Comparison of ENCODE assay signal across 8 mouse cellular contexts in the genomic region with DNA sequence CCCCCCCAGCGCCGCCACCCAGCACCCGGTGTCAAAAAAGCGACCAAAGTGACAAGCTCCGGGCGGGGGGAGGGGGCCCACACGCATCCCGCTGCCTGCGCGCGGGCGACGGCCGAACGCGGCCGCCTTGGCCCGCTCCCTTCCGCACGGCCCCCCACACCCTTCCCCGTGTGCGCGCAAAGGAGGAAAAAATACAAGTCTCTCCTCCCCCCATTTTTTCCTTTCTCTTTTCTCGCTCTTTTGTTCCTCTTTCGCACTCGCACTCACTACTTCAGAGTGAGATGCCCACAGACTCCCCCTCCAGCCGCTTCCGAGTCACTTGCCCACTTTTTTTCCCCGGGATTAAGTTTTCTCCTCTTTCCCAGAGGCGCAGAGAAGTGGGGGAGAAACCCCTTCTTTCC. TPM values are rescaled to one million over a fixed set of nuclear protein-coding genes. Genes with fewer than 3 reads are reported as not detected.
DNase-seq lines count a peak whose midpoint lies in the region; ATAC-seq lines count a peak whose summit lies in the region.

No protein-coding gene starts in this region.

- no peaks in the 10 kb centered on the region for H3K27me3 ChIP-seq in kidney, embryonic 16.5 days (ENCODE audit: insufficient read depth, low read length)
- no peaks in the 10 kb centered on the region for H3K27me3 ChIP-seq in embryonic facial prominence, embryonic 15.5 days
- no peaks in the 10 kb centered on the region for H3K27me3 ChIP-seq in limb, embryonic 11.5 days (ENCODE audit: control insufficient read depth, insufficient read depth, low read length)
- no peaks in the 10 kb centered on the region for H3K27me3 ChIP-seq in neural tube, embryonic 15.5 days (replicated peaks)

- DNase-seq in kidney, postnatal 14 days, result no peak
- DNase-seq in ES-CJ7 (ENCODE audit: low read depth, low spot score), result peak; percentile 36
- DNase-seq in limb, embryonic 11.5 days (ENCODE audit: low spot score), result no peak
- DNase-seq in left cerebral cortex, adult 9 months (ENCODE audit: low spot score in 2 of 2), result no peak
- no peak for DNase-seq in urinary bladder, adult 18-20 months (ENCODE audit: low spot score in 2 of 2)

- H3K36me3 ChIP-seq in kidney, embryonic 16.5 days (ENCODE audit: insufficient read depth, low read length), result no peaks in the 10 kb centered on the region
- H3K36me3 ChIP-seq in embryonic facial prominence, embryonic 15.5 days, result no peaks in the 10 kb centered on the region
- H3K36me3 ChIP-seq in limb, embryonic 11.5 days (ENCODE audit: control insufficient read depth, insufficient read depth, low read length), result no peaks in the 10 kb centered on the region
- no peaks in the 10 kb centered on the region for H3K36me3 ChIP-seq in neural tube, embryonic 15.5 days

- H3K27ac ChIP-seq in kidney, embryonic 16.5 days (ENCODE audit: low read length), result peak overlapping the region; percentile 94
- H3K27ac ChIP-seq in embryonic facial prominence, embryonic 15.5 days (replicated peaks), result peak overlapping the region; percentile 97
- peak overlapping the region; percentile 98 for H3K27ac ChIP-seq in limb, embryonic 11.5 days (replicated peaks; ENCODE audit: low read depth, low read length)
- H3K27ac ChIP-seq in neural tube, embryonic 15.5 days (replicated peaks), result peak overlapping the region; percentile 92

- peak overlapping the region; percentile 80 for H3K4me3 ChIP-seq in kidney, embryonic 16.5 days (ENCODE audit: low read length)
- H3K4me3 ChIP-seq in embryonic facial prominence, embryonic 15.5 days (replicated peaks), result peak overlapping the region; percentile 92
- H3K4me3 ChIP-seq in limb, embryonic 11.5 days (ENCODE audit: low read depth, low read length), result peak overlapping the region; percentile 86
- peak overlapping the region; percentile 94 for H3K4me3 ChIP-seq in neural tube, embryonic 15.5 days (replicated peaks)

- ATAC-seq in kidney, embryonic 16.5 days (ENCODE audit: low FRiP score, low TSS enrichment), result peak; percentile 41
- ATAC-seq in embryonic facial prominence, embryonic 15.5 days (ENCODE audit: insufficient number of reproducible peaks, low FRiP score, low TSS enrichment, low read depth), result peak; percentile 45
- peak; percentile 26; the same call in 1 of the 2 replicates for ATAC-seq in limb, embryonic 11.5 days (ENCODE audit: insufficient number of reproducible peaks, low FRiP score, low TSS enrichment, low read depth)
- peak; percentile 65 for ATAC-seq in neural tube, embryonic 15.5 days (ENCODE audit: low FRiP score)

- WGBS in kidney, embryonic 16.5 days, result 0% methylated on average over 7 of the region's 30 CpGs
- under 1% methylated on average over 18 of the region's 30 CpGs for WGBS in embryonic facial prominence, embryonic 15.5 days
- WGBS in limb, embryonic 11.5 days, result 0% methylated on average over 21 of the region's 30 CpGs
- 0% methylated on average over 28 of the region's 30 CpGs for WGBS in neural tube, embryonic 15.5 days

- H3K4me2 ChIP-seq in kidney, embryonic 16.5 days (replicated peaks; ENCODE audit: low read depth, low read length), result peak overlapping the region; percentile 90
- H3K4me2 ChIP-seq in embryonic facial prominence, embryonic 15.5 days (replicated peaks), result peak overlapping the region; percentile 82
- H3K4me2 ChIP-seq in limb, embryonic 11.5 days (ENCODE audit: low read depth, severe bottlenecking), result peak overlapping the region; percentile 64
- peak overlapping the region; percentile 96 for H3K4me2 ChIP-seq in neural tube, embryonic 15.5 days

- peak overlapping the region; percentile 94 for H3K9ac ChIP-seq in kidney, embryonic 16.5 days (replicated peaks; ENCODE audit: low read length)
- H3K9ac ChIP-seq in embryonic facial prominence, embryonic 15.5 days, result peak overlapping the region; percentile 89
- peak overlapping the region; percentile 99 for H3K9ac ChIP-seq in limb, embryonic 11.5 days (ENCODE audit: low read length)
- H3K9ac ChIP-seq in neural tube, embryonic 15.5 days (replicated peaks), result peak overlapping the region; percentile 80

- H3K4me1 ChIP-seq in kidney, embryonic 16.5 days (ENCODE audit: insufficient read depth, low read length), result 0 out of 2 replicates have a peak, but pooled peaks cover 3% of the 10 kb centered on the region
- H3K4me1 ChIP-seq in embryonic facial prominence, embryonic 15.5 days, result peaks cover 18% of the 10 kb centered on the region
- H3K4me1 ChIP-seq in limb, embryonic 11.5 days (ENCODE audit: control insufficient read depth, insufficient read depth, low read length), result peaks cover 12% of the 10 kb centered on the region
- H3K4me1 ChIP-seq in neural tube, embryonic 15.5 days, result peaks cover 31% of the 10 kb centered on the region

- no peaks in the 10 kb centered on the region for H3K9me3 ChIP-seq in kidney, embryonic 16.5 days (ENCODE audit: low read length)
- no peaks in the 10 kb centered on the region for H3K9me3 ChIP-seq in embryonic facial prominence, embryonic 15.5 days (replicated peaks)
- no peaks in the 10 kb centered on the region for H3K9me3 ChIP-seq in limb, embryonic 11.5 days (ENCODE audit: control insufficient read depth, low read length)
- H3K9me3 ChIP-seq in neural tube, embryonic 15.5 days (replicated peaks), result no peaks in the 10 kb centered on the region

RNA-seq across cellular contexts. Expression of a gene that starts 0.4 kb away (rescaled TPM):
- 11.8 and 13.5 TPM in 2 replicates for polyA plus RNA-seq in kidney, embryonic 16.5 days (2015; fragmentation: Nextera tagmentation; extraction: Ambion mirVana)
- 15.0 and 17.2 TPM in 2 replicates for polyA plus RNA-seq in embryonic facial prominence, embryonic 15.5 days (2015; fragmentation: Nextera tagmentation; extraction: Ambion mirVana)
- 37.0 and 44.1 TPM in 2 replicates for polyA plus RNA-seq in limb, embryonic 11.5 days (2014; fragmentation: Nextera tagmentation; extraction: Ambion mirVana)
- polyA plus RNA-seq in neural tube, embryonic 15.5 days (2015; fragmentation: Nextera tagmentation; extraction: Ambion mirVana), result 18.8 and 21.1 TPM in 2 replicates
